Mouse (Mus musculus): ENCODE measurements around the gene Zscan4e. TPM values are rescaled to one million over a fixed set of nuclear protein-coding genes. Genes with fewer than 3 reads are reported as not detected.

Gene Zscan4e
- not detected for total RNA-seq (2023)

DNA sequence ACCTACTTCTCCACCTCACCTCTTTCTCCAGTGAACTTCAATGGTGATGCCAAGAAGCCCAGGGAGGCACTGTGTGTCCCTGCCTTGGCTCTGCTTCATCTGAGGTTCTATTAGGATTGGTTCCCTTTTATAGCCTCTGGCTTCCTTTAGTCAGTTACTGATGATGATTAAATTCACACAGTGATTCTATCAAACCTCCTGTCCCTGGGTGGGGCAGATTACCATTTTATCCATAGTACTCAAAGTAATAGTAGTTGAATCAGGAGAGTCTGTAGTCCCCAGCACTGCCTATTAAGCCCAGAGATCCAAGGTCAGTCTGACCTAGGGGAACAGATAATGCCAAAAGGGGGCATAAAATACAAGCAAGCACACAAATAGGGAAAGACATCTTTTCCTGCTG, at the start of gene Zscan4e:
Zscan4e (minus strand) TSS at position 101 of the 400 bp plus-strand sequence.

Other genes with a start within 250 kb of the Zscan4e start
- not detected for gene Zscan4-ps1, start 241.0 kb downstream of the Zscan4e start, total RNA-seq (2023)
- not detected for gene Zscan4d, start 144.5 kb downstream of the Zscan4e start, total RNA-seq (2023)
- not detected for gene Zscan4f, start 87.2 kb upstream of the Zscan4e start, total RNA-seq (2023)
- not detected for gene Zscan4-ps2, start 203.6 kb upstream of the Zscan4e start, total RNA-seq (2023)

Measured in CD4-positive naive resting alpha-beta T cell, adult 76 days (primary cell).